In the genomic region with DNA sequence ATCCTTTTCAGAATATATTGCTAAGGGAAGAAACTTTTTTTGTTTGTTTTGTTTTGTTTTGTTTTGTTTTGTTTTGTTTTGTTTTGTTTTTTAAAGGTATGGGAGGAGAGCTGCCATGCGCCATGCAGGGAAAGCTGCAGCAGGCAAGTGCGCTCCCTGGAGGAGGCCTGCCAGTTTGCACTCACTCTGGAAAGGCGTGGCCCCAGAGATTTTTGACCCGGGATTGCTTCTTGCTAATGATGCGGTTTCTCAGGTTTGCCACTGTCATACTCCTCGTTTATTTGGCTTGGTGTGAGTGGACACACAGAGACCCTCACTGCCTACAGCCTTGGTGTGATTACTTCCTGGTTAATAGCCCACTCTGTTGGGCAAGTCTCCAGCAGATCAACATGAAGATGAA, we compare ENCODE assay signal across 10 mouse cellular contexts. TPM values are rescaled to one million over a fixed set of nuclear protein-coding genes. Genes with fewer than 3 reads are reported as not detected.
DNase-seq lines count a peak whose midpoint lies in the region; ATAC-seq and TF ChIP-seq lines count a peak whose summit lies in the region.
"Had no signal": no experiment of that assay in that cellular context is flagged by ENCODE, and none has a peak within 500 bp of the region (broad histone marks: within the 10 kb centered on the region; RNA-seq: fewer than 3 reads in every experiment).

No protein-coding gene starts in this region.

- no peak overlapping the region for H3K4me2 ChIP-seq in kidney, embryonic 16.5 days (replicated peaks; ENCODE audit: low read depth, low read length)
- no peak overlapping the region for H3K4me2 ChIP-seq in limb, embryonic 11.5 days (ENCODE audit: low read depth, severe bottlenecking)
- no peak overlapping the region for H3K4me2 ChIP-seq in midbrain, embryonic 16.5 days (ENCODE audit: low read length)
- H3K4me2 ChIP-seq: heart, embryonic 11.5 days had no signal

- H3K9ac ChIP-seq in kidney, embryonic 16.5 days (replicated peaks; ENCODE audit: low read length), result no peak overlapping the region
- no peak overlapping the region for H3K9ac ChIP-seq in limb, embryonic 11.5 days (ENCODE audit: low read length)
- no peak overlapping the region for H3K9ac ChIP-seq in midbrain, embryonic 16.5 days (ENCODE audit: low read depth, low read length)

- no peaks in the 10 kb centered on the region for H3K27me3 ChIP-seq in cerebellum, adult 2 months (ENCODE audit: control insufficient read depth, insufficient read depth, low read length)
- no peaks in the 10 kb centered on the region for H3K27me3 ChIP-seq in kidney, embryonic 16.5 days (ENCODE audit: insufficient read depth, low read length)
- peaks cover 3% of the 10 kb centered on the region for H3K27me3 ChIP-seq in C2C12 (ENCODE audit: control insufficient read depth, insufficient read depth, insufficient read length)
- no peaks in the 10 kb centered on the region for H3K27me3 ChIP-seq in limb, embryonic 11.5 days (ENCODE audit: control insufficient read depth, insufficient read depth, low read length)
- no peaks in the 10 kb centered on the region for H3K27me3 ChIP-seq in midbrain, embryonic 16.5 days (ENCODE audit: control insufficient read depth, insufficient read depth, low read depth, low read length)

- H3K27ac ChIP-seq in cerebellum, adult 2 months (ENCODE audit: insufficient read depth, low read length), result no peak overlapping the region
- no peak overlapping the region for H3K27ac ChIP-seq in kidney, embryonic 16.5 days (ENCODE audit: low read length)
- no peak overlapping the region for H3K27ac ChIP-seq in limb, embryonic 11.5 days (replicated peaks; ENCODE audit: low read depth, low read length)
- H3K27ac ChIP-seq in midbrain, embryonic 16.5 days (ENCODE audit: low read length), result no peak overlapping the region

- no peaks in the 10 kb centered on the region for H3K4me1 ChIP-seq in cerebellum, adult 2 months (ENCODE audit: control insufficient read depth, insufficient read depth, low read length)
- H3K4me1 ChIP-seq in kidney, embryonic 16.5 days (ENCODE audit: insufficient read depth, low read length), result no peaks in the 10 kb centered on the region
- H3K4me1 ChIP-seq in limb, embryonic 11.5 days (ENCODE audit: control insufficient read depth, insufficient read depth, low read length), result no peaks in the 10 kb centered on the region
- H3K4me1 ChIP-seq in midbrain, embryonic 16.5 days (ENCODE audit: control insufficient read depth, insufficient read depth, low read length), result no peaks in the 10 kb centered on the region

- H3ac ChIP-seq in C2C12 (ENCODE audit: control insufficient read depth, insufficient read length, low read depth), result no peak overlapping the region

- H3K79me2 ChIP-seq in C2C12 (ENCODE audit: control insufficient read depth, insufficient read depth), result no peaks in the 10 kb centered on the region

- no peaks in the 10 kb centered on the region for H3K79me3 ChIP-seq in C2C12 (ENCODE audit: low read depth)

- H3K9me3 ChIP-seq in kidney, embryonic 16.5 days (ENCODE audit: low read length), result no peaks in the 10 kb centered on the region
- H3K9me3 ChIP-seq in limb, embryonic 11.5 days (ENCODE audit: control insufficient read depth, low read length), result no peaks in the 10 kb centered on the region
- H3K9me3 ChIP-seq in midbrain, embryonic 16.5 days (replicated peaks; ENCODE audit: control insufficient read depth, low read length, poor library complexity, severe bottlenecking), result no peaks in the 10 kb centered on the region

- peak; percentile 26; the same call in 1 of the 2 replicates for TF ChIP-seq CTCF in cerebellum, adult 2 months (IDR thresholded peaks at IDR 0.05; ENCODE audit: borderline replicate concordance, insufficient read depth, low read depth, low read length)
- TF ChIP-seq CTCF in C2C12 (IDR thresholded peaks at IDR 0.05; ENCODE audit: control insufficient read depth, insufficient read depth, insufficient read length), result peak; percentile 59

- no peak overlapping the region for H3K4me3 ChIP-seq in cerebellum, adult 2 months (replicated peaks; ENCODE audit: insufficient read depth, low read depth, low read length)
- H3K4me3 ChIP-seq in kidney, embryonic 16.5 days (ENCODE audit: low read length), result no peak overlapping the region
- no peak overlapping the region for H3K4me3 ChIP-seq in C2C12 (ENCODE audit: insufficient read depth, poor library complexity, severe bottlenecking)
- no peak overlapping the region for H3K4me3 ChIP-seq in limb, embryonic 11.5 days (ENCODE audit: low read depth, low read length)
- H3K4me3 ChIP-seq in midbrain, embryonic 16.5 days (ENCODE audit: low read depth, low read length), result no peak overlapping the region

- 35% methylated on average over 6 of the region's 6 CpGs for WGBS in cerebellum, adult 2 months
- WGBS in kidney, embryonic 16.5 days, result 28% methylated on average over 6 of the region's 6 CpGs
- 25% methylated on average over 6 of the region's 6 CpGs for WGBS in limb, embryonic 11.5 days
- WGBS in midbrain, embryonic 16.5 days, result 35% methylated on average over 6 of the region's 6 CpGs

- no peak for ATAC-seq in kidney, embryonic 16.5 days (ENCODE audit: low FRiP score, low TSS enrichment)
- no peak for ATAC-seq in limb, embryonic 11.5 days (ENCODE audit: insufficient number of reproducible peaks, low FRiP score, low TSS enrichment, low read depth)
- ATAC-seq in midbrain, embryonic 16.5 days, result no peak

- no peak for DNase-seq in cerebellum, adult 2 months
- no peak for DNase-seq in cerebellum, postnatal 4 days (ENCODE audit: low spot score in 2 of 2)
- peak; percentile 60 to 64 for DNase-seq in kidney, postnatal 4 days
- DNase-seq in limb, embryonic 11.5 days (ENCODE audit: low spot score), result peak; percentile 39
- no peak for DNase-seq in left cerebral cortex, adult 9 months (ENCODE audit: low spot score in 2 of 2)
- DNase-seq: layer of hippocampus, postnatal 36 days had no signal

- no peaks in the 10 kb centered on the region for H3K36me3 ChIP-seq in kidney, embryonic 16.5 days (ENCODE audit: insufficient read depth, low read length)
- H3K36me3 ChIP-seq in C2C12 (ENCODE audit: control insufficient read depth, insufficient read depth), result no peaks in the 10 kb centered on the region
- no peaks in the 10 kb centered on the region for H3K36me3 ChIP-seq in limb, embryonic 11.5 days (ENCODE audit: control insufficient read depth, insufficient read depth, low read length)
- H3K36me3 ChIP-seq in midbrain, embryonic 16.5 days (ENCODE audit: control insufficient read depth, insufficient read depth, low read length), result no peaks in the 10 kb centered on the region

- TF ChIP-seq POLR2A in cerebellum, adult 2 months (IDR thresholded peaks at IDR 0.05; ENCODE audit: borderline replicate concordance, insufficient read depth, low read length), result no peak

TF ChIP-seq in C2C12, 6 proteins besides CTCF, POLR2A, EP300 and RAD21:
- TF ChIP-seq FOSL1 (IDR thresholded peaks at IDR 0.05; ENCODE audit: insufficient read depth, low read length, poor library complexity, severe bottlenecking) (no peak), MYOG (IDR thresholded peaks at IDR 0.05; ENCODE audit: control insufficient read depth, extremely low read depth, insufficient read length) (no peak), USF1 (IDR thresholded peaks at IDR 0.05; ENCODE audit: low read depth) (no peak), MAX (IDR thresholded peaks at IDR 0.05) (no peak), CEBPB (IDR thresholded peaks at IDR 0.05; ENCODE audit: low read depth) (no peak), MYOD1 (IDR thresholded peaks at IDR 0.05; ENCODE audit: control insufficient read depth, insufficient read length, low read depth) (no peak)

RNA-seq across cellular contexts. Expression of a gene that starts 16.3 kb away (rescaled TPM):
- polyA plus RNA-seq in cerebellum, adult 2 months (2012; rRNA removed), result 82.1 and 89.7 TPM in 2 replicates
- polyA plus RNA-seq in kidney, embryonic 16.5 days (2015; fragmentation: Nextera tagmentation; extraction: Ambion mirVana), result 79.7 and 90.2 TPM in 2 replicates
- polyA plus RNA-seq in C2C12 (2012; fragmentation: generic; extraction: Trizol), result 384 TPM
- polyA plus RNA-seq in limb, embryonic 11.5 days (2014; fragmentation: Nextera tagmentation; extraction: Ambion mirVana), result 59.0 and 64.6 TPM in 2 replicates
- 70.3 and 75.0 TPM in 2 replicates for polyA plus RNA-seq in midbrain, embryonic 16.5 days (2015; fragmentation: Nextera tagmentation; extraction: Ambion mirVana)

RNA-seq across cellular contexts. Expression of a gene that starts 58.8 kb away (rescaled TPM):
- 32.9 and 34.4 TPM in 2 replicates for polyA plus RNA-seq in cerebellum, adult 2 months (2012; rRNA removed)
- polyA plus RNA-seq in kidney, embryonic 16.5 days (2015; fragmentation: Nextera tagmentation; extraction: Ambion mirVana), result 3.1 and 3.4 TPM in 2 replicates
- 8.9 TPM for polyA plus RNA-seq in C2C12 (2012; fragmentation: generic; extraction: Trizol)
- 7.5 and 8.7 TPM in 2 replicates for polyA plus RNA-seq in limb, embryonic 11.5 days (2014; fragmentation: Nextera tagmentation; extraction: Ambion mirVana)
- 32.3 and 33.5 TPM in 2 replicates for polyA plus RNA-seq in midbrain, embryonic 16.5 days (2015; fragmentation: Nextera tagmentation; extraction: Ambion mirVana)

Comparison
In these comparisons a context has a peak if more than half of its experiments do, and no peak if none do; other contexts are left out.
1. DNase-seq: peak in kidney, postnatal 4 days (2 of 2) and limb, embryonic 11.5 days (single experiment); none in cerebellum, adult 2 months (0 of 2), cerebellum, postnatal 4 days (0 of 2) and left cerebral cortex, adult 9 months (0 of 2).